Mouse (Mus musculus): Measurements from ENCODE around the gene Abca14. TPM values are rescaled to one million over a fixed set of nuclear protein-coding genes. Genes with fewer than 3 reads are reported as not detected.

Gene Abca14
- polyA plus RNA-seq, 1 experiment from 2014 or later: not detected

DNA sequence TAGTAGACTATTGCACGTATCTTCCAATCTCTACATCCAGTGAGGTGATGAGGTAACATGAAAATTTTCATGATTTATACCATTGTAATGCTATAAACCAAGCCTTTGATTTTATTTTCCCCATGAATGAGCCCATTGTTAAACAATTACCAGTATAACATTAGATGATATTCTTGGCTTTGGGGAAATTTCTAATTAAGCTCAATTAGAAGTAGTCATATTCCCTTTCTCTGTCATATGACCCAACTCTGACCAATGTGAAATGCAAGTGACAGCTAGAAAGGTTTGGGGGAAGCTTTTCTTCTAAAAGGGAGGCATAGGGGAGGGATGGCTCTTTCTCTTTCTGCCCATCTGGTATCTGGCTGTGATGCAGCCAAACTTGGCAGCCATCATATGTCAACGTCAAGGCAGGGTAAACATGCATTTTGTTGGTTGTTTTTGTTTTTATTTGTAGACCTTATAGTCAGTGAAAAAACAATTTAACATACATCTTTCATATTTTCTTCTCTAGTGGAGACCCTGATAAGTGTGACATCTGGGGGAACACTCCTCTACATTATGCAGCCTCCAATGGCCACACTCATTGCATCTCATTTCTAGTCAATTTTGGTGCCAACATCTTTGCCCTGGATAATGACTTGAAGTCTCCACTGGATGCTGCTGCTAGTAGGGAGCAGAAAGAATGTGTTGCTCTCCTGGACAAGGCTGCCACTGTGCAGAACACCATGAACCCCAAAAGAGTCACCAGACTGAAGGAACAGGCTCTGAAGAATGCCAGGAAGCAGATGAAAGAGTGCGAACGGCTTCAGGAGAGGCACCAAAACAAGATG, 22.1 kb upstream of the Abca14 start:
- 94% methylated on average over 4 of the region's 4 CpGs for WGBS

GRCm38 (mm10) chr7:120182891-120183290, 20.9 kb upstream of the Abca14 start:
- no peak overlapping the region for H3K27ac ChIP-seq
- peaks cover 10% of the 10 kb centered on the region for H3K4me1 ChIP-seq
- H3K4me2 ChIP-seq: no peak overlapping the region
- no peak for ATAC-seq (ENCODE audit: insufficient number of reproducible peaks, insufficient read depth, low FRiP score, low TSS enrichment, low read depth)
- H3K9ac ChIP-seq: no peak overlapping the region
- no peak overlapping the region for H3K4me3 ChIP-seq
- H3K36me3 ChIP-seq: no peaks in the 10 kb centered on the region
- no peaks in the 10 kb centered on the region for H3K9me3 ChIP-seq
- H3K27me3 ChIP-seq: no peaks in the 10 kb centered on the region

More for the DNA sequence above, 22.1 kb upstream of the Abca14 start:
- no peak overlapping the region for H3K4me3 ChIP-seq
- no peaks in the 10 kb centered on the region for H3K36me3 ChIP-seq
- H3K27me3 ChIP-seq: no peaks in the 10 kb centered on the region
- H3K9me3 ChIP-seq: no peaks in the 10 kb centered on the region
- no peak overlapping the region for H3K9ac ChIP-seq
- H3K4me1 ChIP-seq: peaks cover 10% of the 10 kb centered on the region
- no peak for ATAC-seq (ENCODE audit: insufficient number of reproducible peaks, insufficient read depth, low FRiP score, low TSS enrichment, low read depth)
- H3K4me2 ChIP-seq: no peak overlapping the region
- no peak overlapping the region for H3K27ac ChIP-seq

GRCm38 (mm10) chr7:120188946-120189345, 14.8 kb upstream of the Abca14 start:
- Histone ChIP-seq H3K9me3 (no peaks in the 10 kb centered on the region), H3K4me1 (peaks cover 18% of the 10 kb centered on the region), H3K9ac (no peak overlapping the region), H3K27me3 (no peaks in the 10 kb centered on the region), H3K36me3 (no peaks in the 10 kb centered on the region), H3K27ac (no peak overlapping the region), H3K4me2 (no peak overlapping the region), H3K4me3 (no peak overlapping the region)
- WGBS: 86% methylated on average over 5 of the region's 5 CpGs
- no peak for ATAC-seq (ENCODE audit: insufficient number of reproducible peaks, insufficient read depth, low FRiP score, low TSS enrichment, low read depth)

- Histone ChIP-seq H3K9ac (no peak overlapping the region), H3K4me3 (no peak overlapping the region), H3K9me3 (no peaks in the 10 kb centered on the region), H3K4me1 (peaks cover 18% of the 10 kb centered on the region), H3K4me2 (no peak overlapping the region), H3K27me3 (no peaks in the 10 kb centered on the region), H3K36me3 (no peaks in the 10 kb centered on the region), H3K27ac (no peak overlapping the region)
- WGBS: 56% methylated on average over 8 of the region's 8 CpGs
- no peak for ATAC-seq (ENCODE audit: insufficient number of reproducible peaks, insufficient read depth, low FRiP score, low TSS enrichment, low read depth)
These were observed 14.2 kb upstream of the Abca14 start for GRCm38 (mm10) chr7:120189369-120190149.

GRCm38 (mm10) chr7:120190150-120190665, 13.6 kb upstream of the Abca14 start:
- Histone ChIP-seq H3K4me3 (no peak overlapping the region), H3K27me3 (no peaks in the 10 kb centered on the region), H3K4me2 (no peak overlapping the region), H3K27ac (no peak overlapping the region), H3K9me3 (no peaks in the 10 kb centered on the region), H3K9ac (no peak overlapping the region), H3K36me3 (no peaks in the 10 kb centered on the region), H3K4me1 (peaks cover 18% of the 10 kb centered on the region)
- 43% methylated on average over 8 of the region's 8 CpGs for WGBS
- no peak for ATAC-seq (ENCODE audit: insufficient number of reproducible peaks, insufficient read depth, low FRiP score, low TSS enrichment, low read depth)

DNA sequence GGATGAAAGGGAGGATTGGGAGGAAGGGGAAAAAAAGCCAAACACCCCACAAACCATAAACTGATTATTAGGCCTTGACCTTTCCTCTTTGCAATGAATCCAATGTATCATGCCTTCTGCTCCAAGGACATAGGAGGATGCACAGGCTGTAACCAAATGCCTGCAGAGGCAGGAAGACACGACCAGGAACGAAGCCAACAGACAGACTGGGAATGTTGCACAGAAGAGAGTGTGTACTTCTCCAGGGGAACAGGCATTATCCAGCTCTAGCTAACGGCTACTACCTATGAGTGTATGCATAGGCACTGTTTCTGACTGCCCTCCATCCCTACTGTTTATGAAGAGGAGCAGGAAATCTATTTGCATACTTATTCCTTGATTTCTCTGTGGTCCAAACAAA, 11.6 kb upstream of the Abca14 start:
- WGBS: 28% methylated on average over 3 of the region's 3 CpGs

GRCm38 (mm10) chr7:120192816-120193215, 10.9 kb upstream of the Abca14 start:
- no peak overlapping the region for H3K27ac ChIP-seq
- no peak for ATAC-seq (ENCODE audit: insufficient number of reproducible peaks, insufficient read depth, low FRiP score, low TSS enrichment, low read depth)
- H3K4me3 ChIP-seq: no peak overlapping the region
- H3K9ac ChIP-seq: no peak overlapping the region
- no peaks in the 10 kb centered on the region for H3K9me3 ChIP-seq
- H3K4me1 ChIP-seq: peaks cover 18% of the 10 kb centered on the region
- 70% methylated on average over 6 of the region's 6 CpGs for WGBS
- H3K27me3 ChIP-seq: no peaks in the 10 kb centered on the region
- no peaks in the 10 kb centered on the region for H3K36me3 ChIP-seq
- no peak overlapping the region for H3K4me2 ChIP-seq

More for the DNA sequence above, 11.6 kb upstream of the Abca14 start:
- Histone ChIP-seq H3K9ac (no peak overlapping the region), H3K27ac (no peak overlapping the region), H3K4me3 (no peak overlapping the region), H3K4me2 (no peak overlapping the region), H3K36me3 (no peaks in the 10 kb centered on the region), H3K27me3 (no peaks in the 10 kb centered on the region), H3K9me3 (no peaks in the 10 kb centered on the region), H3K4me1 (peaks cover 18% of the 10 kb centered on the region)
- no peak for ATAC-seq (ENCODE audit: insufficient number of reproducible peaks, insufficient read depth, low FRiP score, low TSS enrichment, low read depth)

DNA sequence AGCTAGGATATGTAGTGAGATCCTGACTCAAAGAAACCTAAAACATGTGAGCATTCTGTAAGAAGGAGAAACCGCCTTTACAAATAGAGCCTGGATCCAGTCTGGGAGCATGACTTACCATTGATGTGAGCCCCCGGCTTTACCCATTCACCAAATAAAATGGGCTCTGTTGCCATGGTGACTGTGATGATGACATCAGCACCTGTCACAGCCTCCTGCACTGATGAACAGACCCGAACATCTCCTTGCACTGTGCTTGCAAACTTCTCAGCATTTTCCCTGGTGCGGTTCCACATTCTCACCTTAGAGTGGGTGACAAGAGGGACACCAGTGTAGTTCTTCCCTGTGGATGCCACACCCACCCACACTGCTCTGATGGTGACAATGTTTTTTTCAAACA, 8.6 kb upstream of the Abca14 start:
- Histone ChIP-seq H3K4me3 (no peak overlapping the region), H3K4me1 (peaks cover 9% of the 10 kb centered on the region), H3K27ac (no peak overlapping the region), H3K36me3 (no peaks in the 10 kb centered on the region), H3K9me3 (no peaks in the 10 kb centered on the region), H3K27me3 (peaks cover 4% of the 10 kb centered on the region), H3K4me2 (no peak overlapping the region), H3K9ac (no peak overlapping the region)
- 76% methylated on average over 4 of the region's 4 CpGs for WGBS
- no peak for ATAC-seq (ENCODE audit: insufficient number of reproducible peaks, insufficient read depth, low FRiP score, low TSS enrichment, low read depth)

- H3K4me3 ChIP-seq: peak overlapping the region; percentile 41
- no peaks in the 10 kb centered on the region for H3K9me3 ChIP-seq
- peak overlapping the region; percentile 69 for H3K4me2 ChIP-seq
- WGBS: 1% methylated on average over 14 of the region's 14 CpGs
- H3K27me3 ChIP-seq: peaks cover 22% of the 10 kb centered on the region
- H3K9ac ChIP-seq: peak overlapping the region; percentile 65
- peaks cover 9% of the 10 kb centered on the region for H3K4me1 ChIP-seq
- H3K27ac ChIP-seq: no peak overlapping the region
- ATAC-seq (ENCODE audit: insufficient number of reproducible peaks, insufficient read depth, low FRiP score, low TSS enrichment, low read depth): no peak
- no peaks in the 10 kb centered on the region for H3K36me3 ChIP-seq
These were observed 2.5 kb upstream of the Abca14 start for GRCm38 (mm10) chr7:120201231-120201744.

DNA sequence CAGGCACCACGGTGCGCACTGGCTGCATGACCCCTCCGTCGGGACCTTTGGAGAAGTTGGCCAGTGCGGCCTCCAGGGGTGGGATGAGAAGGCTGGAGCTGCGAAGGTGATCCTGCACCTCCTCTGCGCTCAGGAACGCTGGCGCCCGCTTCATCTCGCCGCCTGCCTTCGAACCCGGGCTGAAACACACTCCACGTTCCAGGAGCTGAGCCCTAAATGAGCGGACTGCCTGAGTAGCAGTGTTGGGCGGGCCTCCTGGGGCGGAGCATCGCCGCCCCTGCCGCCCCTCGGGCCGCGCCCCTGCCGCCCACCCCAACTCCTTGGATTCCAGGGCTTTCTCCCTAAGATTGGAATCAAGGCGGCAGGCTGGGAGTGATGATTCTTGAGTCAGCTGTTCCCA, 2.0 kb upstream of the Abca14 start, which contains the start of gene Crym:
Gene Crym, minus strand, starts transcription at position 341 of the 400 bp plus-strand sequence.
- WGBS: 1% methylated on average over 26 of the region's 26 CpGs

GRCm38 (mm10) chr7:120205989-120206388, 2.2 kb downstream of the Abca14 start:
- Histone ChIP-seq H3K9ac (no peak overlapping the region), H3K36me3 (no peaks in the 10 kb centered on the region), H3K4me2 (no peak overlapping the region), H3K4me1 (peaks cover 9% of the 10 kb centered on the region), H3K9me3 (no peaks in the 10 kb centered on the region), H3K27ac (no peak overlapping the region), H3K27me3 (peaks cover 10% of the 10 kb centered on the region), H3K4me3 (no peak overlapping the region)
- 69% methylated on average over 9 of the region's 9 CpGs for WGBS
- ATAC-seq (ENCODE audit: insufficient number of reproducible peaks, insufficient read depth, low FRiP score, low TSS enrichment, low read depth): no peak

More for the DNA sequence above, 2.0 kb upstream of the Abca14 start, which contains the start of gene Crym:
- H3K4me1 ChIP-seq: peaks cover 9% of the 10 kb centered on the region
- H3K36me3 ChIP-seq: no peaks in the 10 kb centered on the region
- ATAC-seq (ENCODE audit: insufficient number of reproducible peaks, insufficient read depth, low FRiP score, low TSS enrichment, low read depth): no peak
- H3K9ac ChIP-seq: peak within 1 kb of the TSS; percentile 65
- no peak within 1 kb of the TSS; the same call in 1 of the 2 replicates for H3K27ac ChIP-seq
- H3K9me3 ChIP-seq: no peaks in the 10 kb centered on the region
- peak within 1 kb of the TSS; percentile 41 for H3K4me3 ChIP-seq
- H3K4me2 ChIP-seq: peak within 1 kb of the TSS; percentile 69
- peaks cover 22% of the 10 kb centered on the region for H3K27me3 ChIP-seq

All from embryonic facial prominence, embryonic 13.5 days (tissue).